Mouse (Mus musculus) stomach, postnatal 0 days (tissue): ENCODE data around the gene Wdr34.

Experiments used
- CTCF ChIP-seq: IDR thresholded peaks from 2 replicates; pipeline ENCODE4 v1.5.1; 2016; ENCODE audit warnings: antibody characterized with exemption, low read depth, mild to moderate bottlenecking, moderate library complexity
- EP300 ChIP-seq: optimal IDR thresholded peaks from 2 replicates; pipeline ENCODE3; 2016; ENCODE audit warnings: antibody characterized with exemption

DNA sequence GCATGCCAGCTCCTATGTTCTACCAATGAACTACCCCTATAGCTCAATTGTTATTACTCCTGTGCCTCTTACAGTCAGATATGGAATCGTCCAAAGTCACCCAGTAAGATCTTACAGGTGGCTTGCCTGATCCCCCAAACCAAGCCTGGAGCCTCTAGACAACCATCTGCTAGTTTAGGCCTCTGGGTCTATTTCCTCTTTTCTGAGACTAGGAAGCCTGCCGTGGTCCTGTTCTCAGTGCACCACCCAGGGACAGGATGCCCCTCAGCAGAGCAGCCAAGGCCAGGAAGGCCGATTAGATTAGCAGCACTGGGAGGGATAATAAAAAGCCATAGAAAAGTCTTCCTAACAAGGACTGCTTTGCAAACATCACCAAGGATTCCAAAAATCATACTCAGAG lies 1.1 kb upstream of the Wdr34 start:
- TF ChIP-seq CTCF (no peak), EP300 (no peak)
